Mouse (Mus musculus) CH12.LX (cell line): ENCODE data around the gene Smpd3. TPM values are rescaled to one million over a fixed set of nuclear protein-coding genes. Genes with fewer than 3 reads are reported as not detected.

Experiments
- DNase-seq: peaks from one replicate; pipeline ENCODE4 v3.0.0-alpha.2; 2013; ENCODE audit errors: extremely low read depth
- H3K27ac ChIP-seq: 2 replicates; pipeline ENCODE4 v1.5.1; 2012; ENCODE audit warnings: low read depth, mild to moderate bottlenecking, control low read depth, moderate library complexity; ENCODE audit not compliant: insufficient read depth
- H3K27me3 ChIP-seq: replicated peaks from 2 replicates; pipeline ENCODE3; 2012; ENCODE audit warnings: inconsistent platforms
- H3K36me3 ChIP-seq, 2 experiments: replicated peaks in 1 of 2; 2 replicates each; pipeline versions ENCODE3 to v1.6.1; 2012; ENCODE audit warnings: inconsistent platforms in 1 of 2, low read length in 1 of 2, mild to moderate bottlenecking in 1 of 2, mixed read lengths in 1 of 2, moderate library complexity in 1 of 2; ENCODE audit not compliant: control insufficient read depth in 1 of 2, insufficient read depth in 1 of 2
- H3K4me1 ChIP-seq, 2 experiments: 2 replicates each; pipeline ENCODE4 v1.6.1; 2012; ENCODE audit warnings: inconsistent platforms in 1 of 2, moderate library complexity in 1 of 2; ENCODE audit not compliant: insufficient read depth in 2 of 2, control insufficient read depth in 1 of 2
- H3K4me2 ChIP-seq: 2 replicates; pipeline ENCODE4 v1.6.1; 2012; ENCODE audit warnings: low read depth, mild to moderate bottlenecking, control low read depth; ENCODE audit not compliant: poor library complexity, insufficient read depth, severe bottlenecking
- H3K4me3 ChIP-seq, 3 experiments: fragments of 150-350 bp in 1 of 3; sonication (generic) in 1 of 3; replicated peaks in 1 of 3; 2 replicates each; pipeline versions ENCODE3 to v1.5.1; 2011 to 2012; ENCODE audit warnings: low read depth in 2 of 3, low read length in 2 of 3, mild to moderate bottlenecking in 2 of 3, moderate library complexity in 2 of 3, control low read depth in 1 of 3, improper control_type of control experiment in 1 of 3, inconsistent platforms in 1 of 3, mixed read lengths in 1 of 3; ENCODE audit not compliant: poor library complexity in 1 of 3
- H3K79me2 ChIP-seq: replicated peaks from 2 replicates; pipeline ENCODE4 v1.6.1; 2012; ENCODE audit warnings: mild to moderate bottlenecking, moderate library complexity; ENCODE audit not compliant: control insufficient read depth, poor library complexity, insufficient read depth, severe bottlenecking; ENCODE audit errors: extremely low read depth
- H3K9ac ChIP-seq: 2 replicates; pipeline ENCODE4 v1.6.1; 2012; ENCODE audit warnings: low read depth, mild to moderate bottlenecking, control low read depth, moderate library complexity; ENCODE audit not compliant: insufficient read depth
- H3K9me3 ChIP-seq: replicated peaks from 2 replicates; pipeline ENCODE3; 2012; ENCODE audit warnings: low read length, inconsistent platforms, mixed read lengths
- CHD1 ChIP-seq: IDR thresholded peaks from 2 replicates; pipeline ENCODE4 v1.6.1; 2012; ENCODE audit warnings: low read depth, low read length, improper control_type of control experiment, inconsistent platforms
- CHD2 ChIP-seq: IDR thresholded peaks from 2 replicates; pipeline ENCODE4 v1.6.1; 2011; ENCODE audit warnings: low read length, improper control_type of control experiment
- CTCF ChIP-seq, 2 experiments: IDR thresholded peaks in 1 of 2; conservative IDR thresholded peaks in 1 of 2; 2 replicates each; pipeline ENCODE4 v1.5.1; 2011 to 2012; ENCODE audit warnings: low read depth in 2 of 2, low read length in 2 of 2, improper control_type of control experiment in 1 of 2, inconsistent platforms in 1 of 2, mild to moderate bottlenecking in 1 of 2, moderate library complexity in 1 of 2
- ELF1 ChIP-seq: IDR thresholded peaks from 2 replicates; pipeline ENCODE4 v1.6.1; 2014; ENCODE audit warnings: low read depth, mild to moderate bottlenecking, inconsistent platforms, low read length, improper control_type of control experiment
- GABPA ChIP-seq: IDR thresholded peaks from 2 replicates; pipeline ENCODE4 v1.6.1; 2012; ENCODE audit warnings: low read depth, low read length, improper control_type of control experiment, inconsistent platforms; ENCODE audit not compliant: insufficient replicate concordance
- IRF4 ChIP-seq: IDR thresholded peaks from 2 replicates; pipeline ENCODE4 v1.6.1; 2014; ENCODE audit warnings: low read depth, mild to moderate bottlenecking, inconsistent platforms, low read length, improper control_type of control experiment
- JUND ChIP-seq: conservative IDR thresholded peaks from 2 replicates; pipeline ENCODE4 v1.6.1; 2011; ENCODE audit warnings: low read depth, low read length, improper control_type of control experiment
- MAZ ChIP-seq: IDR thresholded peaks from 2 replicates; pipeline ENCODE4 v1.6.1; 2012; ENCODE audit warnings: low read depth, mild to moderate bottlenecking, inconsistent platforms, low read length, improper control_type of control experiment, moderate library complexity
- MYC ChIP-seq: IDR thresholded peaks from 2 replicates; pipeline ENCODE4 v1.6.1; 2011; ENCODE audit warnings: low read depth, mild to moderate bottlenecking, improper control_type of control experiment, low read length
- PAX5 ChIP-seq: IDR thresholded peaks from 2 replicates; pipeline ENCODE4 v1.6.1; 2012; ENCODE audit warnings: low read length, inconsistent platforms, mixed read lengths
- POLR2AphosphoS2 ChIP-seq: IDR thresholded peaks from 2 replicates; pipeline ENCODE4 v1.6.1; 2011; ENCODE audit warnings: low read depth, low read length, improper control_type of control experiment
- SIN3A ChIP-seq: IDR thresholded peaks from 2 replicates; pipeline ENCODE4 v1.6.1; 2012; ENCODE audit warnings: low read length, improper control_type of control experiment, inconsistent platforms
- TBP ChIP-seq: conservative IDR thresholded peaks from 2 replicates; pipeline ENCODE4 v1.6.1; 2011; ENCODE audit warnings: low read depth, low read length, improper control_type of control experiment
- TCF12 ChIP-seq: IDR thresholded peaks from 2 replicates; pipeline ENCODE4 v1.6.1; 2014; ENCODE audit warnings: low read depth, mild to moderate bottlenecking, inconsistent platforms, low read length, improper control_type of control experiment
- USF2 ChIP-seq: conservative IDR thresholded peaks from 2 replicates; pipeline ENCODE4 v1.6.1; 2011; ENCODE audit warnings: low read depth, low read length, improper control_type of control experiment
- ZC3H11A ChIP-seq: IDR thresholded peaks from 2 replicates; pipeline ENCODE4 v1.6.1; 2012; ENCODE audit warnings: low read depth, mild to moderate bottlenecking, inconsistent platforms, low read length, improper control_type of control experiment
- ZKSCAN1 ChIP-seq: IDR thresholded peaks from 2 replicates; pipeline ENCODE4 v1.6.1; 2012; ENCODE audit warnings: low read depth, inconsistent platforms, low read length, improper control_type of control experiment, borderline replicate concordance
- ZMIZ1 ChIP-seq: IDR thresholded peaks from 2 replicates; pipeline ENCODE4 v1.6.1; 2012; ENCODE audit warnings: low read depth, mild to moderate bottlenecking, inconsistent platforms, low read length, improper control_type of control experiment
- dilution Hi-C: fragments of 300-500 bp; cut with MboI; formaldehyde crosslinking; loops from 2 replicates; pipeline ENCODE4 v1.14.3; 2020; ENCODE audit warnings: low sequenced_read_pairs; ENCODE audit not compliant: extremely low pct_unique_long_range_greater_than_20kb, extremely low pct_ligation_motif_present
- in situ Hi-C: fragments of 300-500 bp; cut with MboI; formaldehyde crosslinking; loops from 3 replicates; pipeline ENCODE4 v1.14.3; 2019; ENCODE audit warnings: low sequenced_read_pairs, low pct_ligation_motif_present, low pct_unique_long_range_greater_than_20kb, mixed read lengths
- polyA plus RNA-seq: library from polyadenylated mRNA; unstranded; fragments of >175 nt; gene quantifications from 2 replicates; pipeline ENCODE4 v1.2.1, GENCODE M21; 2012; ENCODE audit warnings: low read depth; ENCODE audit not compliant: insufficient read length
- total RNA-seq, 2 experiments: library from RNA; depleted of rRNA; stranded (reverse); fragments of 300-350 nt in 1 of 2; fragments of >200 nt in 1 of 2; gene quantifications; 2 replicates each; pipeline ENCODE4 v1.2.3; 2012 to 2014

Smpd3 gene
- total and polyA plus RNA-seq, 3 experiments = 0.16 to 0.25 (median 0.19) TPM

GRCm38 (mm10) chr8:106268710-106269346, 69.0 kb downstream of the Smpd3 start:
- H3K4me1 ChIP-seq = no peaks in the 10 kb centered on the region
- H3K27me3 ChIP-seq = peaks cover 2% of the 10 kb centered on the region
- H3K4me2 ChIP-seq = no peak overlapping the region
- dilution Hi-C loops = no loop called here
- no peaks in the 10 kb centered on the region for H3K79me2 ChIP-seq
- DNase-seq = no peak
- no peaks in the 10 kb centered on the region for H3K9me3 ChIP-seq
- in situ Hi-C loops = no loop called here
- H3K4me3 ChIP-seq = no peak overlapping the region
- no peak overlapping the region for H3K9ac ChIP-seq
- H3K36me3 ChIP-seq = no peaks in the 10 kb centered on the region
- no peak overlapping the region for H3K27ac ChIP-seq
- TF ChIP-seq IRF4 (no peak), TBP (no peak), ELF1 (no peak), MYC (no peak), CHD1 (no peak), CHD2 (no peak), GABPA (no peak), ZC3H11A (no peak)

DNA sequence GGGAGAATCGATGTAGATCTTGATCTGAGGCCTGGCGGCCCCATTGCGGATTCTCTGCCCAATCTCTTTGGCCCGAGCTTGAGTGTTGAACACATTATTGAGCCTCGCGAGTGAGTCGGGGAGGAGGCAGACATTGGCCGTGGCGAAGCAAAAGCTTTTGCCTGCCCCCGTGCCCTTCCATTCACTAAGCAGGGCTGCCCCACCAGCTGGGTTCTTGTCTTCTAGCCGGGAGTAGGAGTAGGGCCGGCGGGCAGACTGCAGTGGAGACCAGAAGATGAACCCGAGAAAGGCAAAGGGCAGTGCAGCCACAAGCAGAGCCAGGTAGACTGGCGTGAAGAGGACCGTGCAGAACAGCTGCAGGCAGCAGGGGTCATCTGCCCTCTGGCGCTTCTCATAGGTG, 72.4 kb downstream of the Smpd3 start:
- Histone ChIP-seq H3K4me2 (no peak overlapping the region), H3K9ac (no peak overlapping the region), H3K36me3 (peaks cover 0 to 24% of the 10 kb centered on the region in 2 experiments), H3K4me1 (no peaks in the 10 kb centered on the region), H3K27me3 (no peaks in the 10 kb centered on the region), H3K9me3 (no peaks in the 10 kb centered on the region), H3K27ac (no peak overlapping the region), H3K79me2 (no peaks in the 10 kb centered on the region), H3K4me3 (no peak overlapping the region)
- dilution Hi-C loops (no loop called here), in situ Hi-C loops (no loop called here)
- DNase-seq = no peak
- no peak for TF ChIP-seq ZKSCAN1
- no peak for TF ChIP-seq JUND
- no peak for TF ChIP-seq ZMIZ1
- no peak for TF ChIP-seq ELF1
- no peak for TF ChIP-seq PAX5
- no peak for TF ChIP-seq USF2
- no peak for TF ChIP-seq SIN3A
- no peak for TF ChIP-seq CTCF (conservative IDR thresholded peaks at IDR 0.05 in 1 of 2, IDR thresholded peaks at IDR 0.05 in 1 of 2; ENCODE audit: low read depth in 2 of 2, low read length in 2 of 2)
- TF ChIP-seq TCF12 = no peak
- TF ChIP-seq CHD1 = no peak
- no peak for TF ChIP-seq POLR2AphosphoS2
- TF ChIP-seq MAZ = no peak
- TF ChIP-seq TBP = no peak
- no peak for TF ChIP-seq ZC3H11A
